Mouse (Mus musculus): ENCODE measurements at regions not wholly inside any gene's neighbourhood (a gene's known extent, or its start where the extent isn't known, plus 50 kb on each side); places are given as distances from the start of the nearest gene placed in this dataset.

- DNase-seq (ENCODE audit: low spot score) = no peak
These were observed 166.0 kb downstream of the Inhbb start for GRCm38 (mm10) chr1:119256097-119256473.

GRCm38 (mm10) chr1:119255386-119256096 is 166.5 kb downstream of the Inhbb start:
- DNase-seq (ENCODE audit: low spot score) = no peak

- no peak for DNase-seq (ENCODE audit: low spot score)
These were observed 167.1 kb downstream of the Inhbb start for GRCm38 (mm10) chr1:119254928-119255327.

GRCm38 (mm10) chr1:119253371-119253851 is 168.6 kb downstream of the Inhbb start:
- no peak for DNase-seq (ENCODE audit: low spot score)

- no peak for DNase-seq (ENCODE audit: low spot score)
These were observed 169.6 kb downstream of the Inhbb start for GRCm38 (mm10) chr1:119252403-119252802.

GRCm38 (mm10) chr1:119251741-119252140 is 170.3 kb downstream of the Inhbb start:
- DNase-seq (ENCODE audit: low spot score) = no peak

- no peak for DNase-seq (ENCODE audit: low spot score)
These were observed 173.1 kb downstream of the Inhbb start for GRCm38 (mm10) chr1:119248776-119249495.

- DNase-seq (ENCODE audit: low spot score) = no peak
These were observed 174.9 kb downstream of the Inhbb start for GRCm38 (mm10) chr1:119247117-119247516.

GRCm38 (mm10) chr1:119238463-119238862 is 183.6 kb downstream of the Inhbb start:
- no peak for DNase-seq (ENCODE audit: low spot score)

GRCm38 (mm10) chr1:119236787-119237186 is 183.4 kb upstream of the Gli2 start:
- DNase-seq (ENCODE audit: low spot score) = no peak

GRCm38 (mm10) chr1:119234449-119234848 is 181.0 kb upstream of the Gli2 start:
- no peak for DNase-seq (ENCODE audit: low spot score)

GRCm38 (mm10) chr1:119226996-119227395 is 173.6 kb upstream of the Gli2 start:
- no peak for DNase-seq (ENCODE audit: low spot score)

- DNase-seq (ENCODE audit: low spot score) = no peak
These were observed 170.5 kb upstream of the Gli2 start for GRCm38 (mm10) chr1:119223876-119224275.

- no peak for DNase-seq (ENCODE audit: low spot score)
These were observed 168.5 kb upstream of the Gli2 start for GRCm38 (mm10) chr1:119221901-119222300.

GRCm38 (mm10) chr1:119221012-119221411 is 167.6 kb upstream of the Gli2 start:
- DNase-seq (ENCODE audit: low spot score) = no peak

- no peak for DNase-seq (ENCODE audit: low spot score)
These were observed 166.4 kb upstream of the Gli2 start for GRCm38 (mm10) chr1:119219817-119220216.

GRCm38 (mm10) chr1:119217387-119217786 is 164.0 kb upstream of the Gli2 start:
- DNase-seq (ENCODE audit: low spot score) = no peak

GRCm38 (mm10) chr1:119209607-119210007 is 156.2 kb upstream of the Gli2 start:
- no peak for DNase-seq (ENCODE audit: low spot score)

GRCm38 (mm10) chr1:119202456-119202855 is 149.0 kb upstream of the Gli2 start:
- DNase-seq (ENCODE audit: low spot score) = no peak

- DNase-seq (ENCODE audit: low spot score) = peak; percentile 18
These were observed 143.9 kb upstream of the Gli2 start for GRCm38 (mm10) chr1:119197415-119197700.

- DNase-seq (ENCODE audit: low spot score) = no peak
These were observed 143.4 kb upstream of the Gli2 start for GRCm38 (mm10) chr1:119196674-119197414.

GRCm38 (mm10) chr1:119194533-119194932 is 141.1 kb upstream of the Gli2 start:
- DNase-seq (ENCODE audit: low spot score) = no peak

GRCm38 (mm10) chr1:119191177-119191576 is 137.8 kb upstream of the Gli2 start:
- DNase-seq (ENCODE audit: low spot score) = no peak
